ENCODE assay signal across 1 mouse cellular context in the genomic region with DNA sequence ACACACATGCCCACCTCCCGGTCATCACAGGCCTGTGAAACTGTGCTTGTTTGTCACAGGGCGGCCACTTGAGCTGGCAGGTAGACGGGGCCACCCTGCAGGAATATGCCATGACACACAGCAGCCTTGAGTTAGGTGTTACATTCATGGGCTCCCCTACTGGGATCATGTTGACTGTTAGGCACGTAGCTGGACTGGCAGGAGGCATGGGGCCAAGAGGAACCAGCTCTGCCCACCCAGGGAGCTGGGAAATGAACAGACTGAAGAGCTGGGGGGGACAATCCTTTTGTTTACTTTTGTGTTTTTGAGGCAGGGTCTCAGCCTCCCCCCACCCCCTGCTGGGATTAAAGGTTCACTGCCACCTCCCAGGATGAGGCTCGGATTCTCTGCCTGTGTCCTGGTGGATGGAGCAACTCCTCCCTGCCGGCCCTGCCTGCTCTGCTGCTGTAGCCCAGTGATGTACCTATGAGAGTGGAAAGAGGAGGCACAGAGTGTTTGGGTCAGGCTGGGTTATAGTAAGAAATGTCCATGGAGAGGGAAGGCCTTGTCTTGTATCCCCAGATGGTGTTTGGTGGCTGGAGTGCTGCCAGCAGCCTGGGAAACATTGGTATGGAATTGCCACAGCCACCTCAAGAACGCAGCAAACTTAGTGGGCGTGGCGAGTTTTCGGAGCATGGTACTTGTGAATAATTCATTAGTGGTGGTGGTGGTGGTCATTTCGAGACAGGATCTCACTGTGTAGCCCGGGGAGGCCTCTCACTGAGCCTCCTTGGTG.
TF ChIP-seq lines count a peak whose summit lies in the region.

No protein-coding gene starts in this region.

TF ChIP-seq in MEL, 35 proteins besides CTCF, POLR2A, EP300 and RAD21:
- no peak for TF ChIP-seq MYC (IDR thresholded peaks at IDR 0.05; ENCODE audit: low read depth, low read length)
- TF ChIP-seq NELFE (IDR thresholded peaks at IDR 0.05; ENCODE audit: low read depth, low read length) = no peak
- TF ChIP-seq ETS1 (IDR thresholded peaks at IDR 0.05; ENCODE audit: low read depth, low read length) = no peak
- no peak for TF ChIP-seq USF2 (IDR thresholded peaks at IDR 0.05; ENCODE audit: borderline replicate concordance in 1 of 2, insufficient read depth in 1 of 2, low read depth in 1 of 2, low read length in 2 of 2)
TF ChIP-seq in MEL: peak in this region for 0.
